Mouse (Mus musculus): Measurements from ENCODE around the gene Tmem14c. TPM values are rescaled to one million over a fixed set of nuclear protein-coding genes. Genes with fewer than 3 reads are reported as not detected.
"Not testable (repeated sequence)": the region's sequence is repeated elsewhere in the genome, so short reads cannot be mapped to it uniquely, and the experiment has no call there.

Tmem14c gene
- total RNA-seq (2021) = 10 to 100 TPM; 62.6 to 63.4 TPM

- DNase-seq = peak; percentile 94
Measured at GRCm38 (mm10) chr13:41015829-41016634, at the start of gene Tmem14c. Gene Tmem14c, plus strand, starts transcription at chr13:41016292.

- DNase-seq = no peak
Measured at GRCm38 (mm10) chr13:40967609-40968008, 48.5 kb upstream of the Tmem14c start.

GRCm38 (mm10) chr13:40968564-40968963, 47.5 kb upstream of the Tmem14c start:
- no peak for DNase-seq

- DNase-seq = no peak
Measured at GRCm38 (mm10) chr13:40969761-40970390, 46.2 kb upstream of the Tmem14c start.

- DNase-seq = no peak
Measured at GRCm38 (mm10) chr13:40971261-40971660, 44.8 kb upstream of the Tmem14c start.

- no peak for DNase-seq
Measured at GRCm38 (mm10) chr13:40971831-40972230, 44.3 kb upstream of the Tmem14c start.

GRCm38 (mm10) chr13:40972976-40973375, 43.1 kb upstream of the Tmem14c start:
- no peak for DNase-seq

GRCm38 (mm10) chr13:40977609-40978008, 38.5 kb upstream of the Tmem14c start:
- DNase-seq = peak in 1 of 2 experiments; percentile 12

GRCm38 (mm10) chr13:40978652-40979051, 37.4 kb upstream of the Tmem14c start:
- DNase-seq = no peak

- DNase-seq = no peak
Measured at GRCm38 (mm10) chr13:40979321-40979720, 36.8 kb upstream of the Tmem14c start.

GRCm38 (mm10) chr13:40982759-40983158, 33.3 kb upstream of the Tmem14c start:
- DNase-seq = no peak

GRCm38 (mm10) chr13:40986081-40986480, 30.0 kb upstream of the Tmem14c start:
- no peak for DNase-seq

- DNase-seq = not testable (repeated sequence)
Measured at GRCm38 (mm10) chr13:40987608-40988303, 28.3 kb upstream of the Tmem14c start.

- no peak for DNase-seq
Measured at GRCm38 (mm10) chr13:40988418-40988817, 27.7 kb upstream of the Tmem14c start.

GRCm38 (mm10) chr13:40994487-40995263, 21.4 kb upstream of the Tmem14c start:
- DNase-seq = no peak

- not testable (repeated sequence) for DNase-seq
Measured at GRCm38 (mm10) chr13:40998537-40998936, 17.6 kb upstream of the Tmem14c start.

- DNase-seq = peak in 1 of 2 experiments; percentile 41
Measured at GRCm38 (mm10) chr13:41000140-41000925, 15.8 kb upstream of the Tmem14c start.

- DNase-seq = peak; percentile 94 to 95
Measured at GRCm38 (mm10) chr13:41000926-41001639, 15.0 kb upstream of the Tmem14c start, which contains the start of gene Pak1ip1. Gene Pak1ip1, plus strand, starts transcription at chr13:41001023.

- no peak for DNase-seq
Measured at GRCm38 (mm10) chr13:41002001-41002400, 14.1 kb upstream of the Tmem14c start.

- DNase-seq = no peak
Measured at GRCm38 (mm10) chr13:41006244-41006643, 9.8 kb upstream of the Tmem14c start.

- DNase-seq = no peak
Measured at GRCm38 (mm10) chr13:41008271-41008670, 7.8 kb upstream of the Tmem14c start.

Measured in layer of hippocampus, postnatal 36 days (tissue).